Comparison of ENCODE assay signal across 30 mouse cellular contexts in genomic region chr2:112430403-112430802, GRCm38 (mm10). TPM values are rescaled to one million over a fixed set of nuclear protein-coding genes. Genes with fewer than 3 reads are reported as not detected.
A peak's percentile ranks its signal among the peaks of the same experiment; 100 is the strongest.
DNase-seq lines count a peak whose midpoint lies in the region; ATAC-seq and TF ChIP-seq lines count a peak whose summit lies in the region.
"Had no signal": no experiment of that assay in that cellular context is flagged by ENCODE, and none has a peak within 500 bp of the region (broad histone marks: within the 10 kb centered on the region; RNA-seq: fewer than 3 reads in every experiment).

No protein-coding gene starts in this region.

- no peak overlapping the region for H3K4me2 ChIP-seq in limb, embryonic 14.5 days (replicated peaks; ENCODE audit: low read depth, low read length, severe bottlenecking)
- H3K4me2 ChIP-seq: embryonic facial prominence, embryonic 13.5 days; heart, embryonic 13.5 days; hindbrain, embryonic 12.5 days; hindbrain, embryonic 15.5 days had no signal

- no peaks in the 10 kb centered on the region for H3K79me3 ChIP-seq in C2C12 (ENCODE audit: low read depth)

- H3K9ac ChIP-seq in limb, embryonic 14.5 days (ENCODE audit: low read depth, low read length, severe bottlenecking) = no peak overlapping the region
- H3K9ac ChIP-seq: embryonic facial prominence, embryonic 13.5 days; forebrain, postnatal 0 days; heart, embryonic 13.5 days; hindbrain, embryonic 12.5 days; hindbrain, embryonic 15.5 days had no signal

- no peaks in the 10 kb centered on the region for H3K36me3 ChIP-seq in kidney, adult 2 months (ENCODE audit: control insufficient read depth, insufficient read depth, low read length)
- no peaks in the 10 kb centered on the region for H3K36me3 ChIP-seq in C2C12 (ENCODE audit: control insufficient read depth, insufficient read depth)
- no peaks in the 10 kb centered on the region for H3K36me3 ChIP-seq in G1E (replicated peaks)
- H3K36me3 ChIP-seq in limb, embryonic 14.5 days (ENCODE audit: control insufficient read depth, insufficient read depth, low read length) = no peaks in the 10 kb centered on the region
- H3K36me3 ChIP-seq: embryonic facial prominence, embryonic 13.5 days; heart, embryonic 10.5 days; heart, embryonic 13.5 days; hindbrain, embryonic 12.5 days; hindbrain, embryonic 15.5 days had no signal

- H3K4me1 ChIP-seq in kidney, adult 2 months (ENCODE audit: control insufficient read depth, insufficient read depth, low read length) = no peaks in the 10 kb centered on the region
- peaks cover 11% of the 10 kb centered on the region for H3K4me1 ChIP-seq in G1E (ENCODE audit: insufficient read depth, low read depth, low read length)
- H3K4me1 ChIP-seq in limb, embryonic 14.5 days (ENCODE audit: control insufficient read depth, insufficient read depth, low read length) = no peaks in the 10 kb centered on the region
- H3K4me1 ChIP-seq: embryonic facial prominence, embryonic 13.5 days; heart, embryonic 10.5 days; heart, embryonic 13.5 days; hindbrain, embryonic 12.5 days; hindbrain, embryonic 15.5 days had no signal

- 25% methylated on average over 5 of the region's 5 CpGs for WGBS in kidney, adult 2 months
- WGBS in limb, embryonic 14.5 days = 66% methylated on average over 5 of the region's 5 CpGs

- TF ChIP-seq POLR2A in kidney, adult 2 months (IDR thresholded peaks at IDR 0.05; ENCODE audit: low read depth, low read length) = no peak
- no peak for TF ChIP-seq POLR2A in limb, embryonic 14.5 days (IDR thresholded peaks at IDR 0.05; ENCODE audit: borderline replicate concordance, extremely low read depth, insufficient read depth, insufficient read length)

- H3K4me3 ChIP-seq in kidney, adult 2 months (ENCODE audit: insufficient read depth, low read depth, low read length) = no peak overlapping the region
- H3K4me3 ChIP-seq in C2C12 (ENCODE audit: insufficient read depth, poor library complexity, severe bottlenecking) (no peak overlapping the region), G1E (ENCODE audit: low read depth, low read length) (no peak overlapping the region)
- no peak overlapping the region for H3K4me3 ChIP-seq in limb, embryonic 14.5 days (replicated peaks; ENCODE audit: low read length)
- H3K4me3 ChIP-seq: embryonic facial prominence, embryonic 13.5 days; heart, adult 2 months; heart, embryonic 10.5 days; heart, embryonic 13.5 days; hindbrain, embryonic 12.5 days; hindbrain, embryonic 15.5 days had no signal

- H3K79me2 ChIP-seq in C2C12 (ENCODE audit: control insufficient read depth, insufficient read depth) = no peaks in the 10 kb centered on the region

- DNase-seq in kidney, adult 2 months = peak; percentile 3
- DNase-seq in kidney, postnatal 25 days = no peak
- no peak for DNase-seq in G1E (ENCODE audit: low spot score)
- DNase-seq in limb, embryonic 14.5 days (ENCODE audit: low spot score) = no peak
- DNase-seq in thymus, postnatal 10 days (ENCODE audit: low spot score in 2 of 2) = no peak
- no peak for DNase-seq in cerebellum, adult 11 months
- DNase-seq: adrenal gland, postnatal 10 days; cerebellum, adult 18-20 months; cerebellum, adult 9-10 months; cerebellum, postnatal 14 days; forebrain, postnatal 0 days; gastrocnemius, postnatal 25 days; heart, adult 2 months had no signal

- ATAC-seq in G1E (ENCODE audit: extremely low read depth, insufficient number of reproducible peaks, low FRiP score, poor library complexity, severe bottlenecking) = 0 out of 2 replicates have a peak, but pooled peaks have one; percentile 12
- ATAC-seq in limb, embryonic 14.5 days (ENCODE audit: low FRiP score, low read depth) = peak; percentile 57
- ATAC-seq: forebrain, embryonic 14.5 days; forebrain, postnatal 0 days; intestine, postnatal 0 days; Patski had no signal

- no peak overlapping the region for H3ac ChIP-seq in C2C12 (ENCODE audit: control insufficient read depth, insufficient read length, low read depth)

- H3K9me3 ChIP-seq in G1E (replicated peaks) = no peaks in the 10 kb centered on the region
- no peaks in the 10 kb centered on the region for H3K9me3 ChIP-seq in limb, embryonic 14.5 days (ENCODE audit: control insufficient read depth, low read length)
- H3K9me3 ChIP-seq: embryonic facial prominence, embryonic 13.5 days; heart, embryonic 10.5 days; heart, embryonic 13.5 days; hindbrain, embryonic 12.5 days; hindbrain, embryonic 15.5 days had no signal

- H3K27ac ChIP-seq in kidney, adult 2 months (ENCODE audit: insufficient read depth, low read depth, low read length) = no peak overlapping the region
- H3K27ac ChIP-seq in limb, embryonic 14.5 days (replicated peaks; ENCODE audit: low read depth, low read length) = no peak overlapping the region
- H3K27ac ChIP-seq: embryonic facial prominence, embryonic 13.5 days; heart, adult 2 months; heart, embryonic 10.5 days; heart, embryonic 13.5 days; hindbrain, embryonic 12.5 days; hindbrain, embryonic 15.5 days had no signal

- no peak for TF ChIP-seq CTCF in kidney, adult 2 months (conservative IDR thresholded peaks at IDR 0.05; ENCODE audit: insufficient read depth, insufficient read length, low read depth, low read length)
- TF ChIP-seq CTCF in C2C12 (IDR thresholded peaks at IDR 0.05; ENCODE audit: control insufficient read depth, insufficient read depth, insufficient read length) = no peak
- TF ChIP-seq CTCF in G1E (IDR thresholded peaks at IDR 0.05; ENCODE audit: low read depth, low read length) = no peak

- no peaks in the 10 kb centered on the region for H3K27me3 ChIP-seq in kidney, adult 2 months (replicated peaks; ENCODE audit: control insufficient read depth, insufficient read depth, low read length)
- H3K27me3 ChIP-seq in C2C12 (ENCODE audit: control insufficient read depth, insufficient read depth, insufficient read length) (no peaks in the 10 kb centered on the region), G1E (ENCODE audit: insufficient read depth, low read length) (no peaks in the 10 kb centered on the region)
- H3K27me3 ChIP-seq in limb, embryonic 14.5 days (ENCODE audit: control insufficient read depth, insufficient read depth, low read length) = no peaks in the 10 kb centered on the region
- H3K27me3 ChIP-seq: embryonic facial prominence, embryonic 13.5 days; heart, embryonic 13.5 days; hindbrain, embryonic 12.5 days; hindbrain, embryonic 15.5 days; Patski had no signal

TF ChIP-seq in C2C12, 6 proteins besides CTCF, POLR2A, EP300 and RAD21:
- peak; percentile 79 for TF ChIP-seq MYOD1 (IDR thresholded peaks at IDR 0.05; ENCODE audit: control insufficient read depth, insufficient read length, low read depth)
- TF ChIP-seq FOSL1 (IDR thresholded peaks at IDR 0.05; ENCODE audit: insufficient read depth, low read length, poor library complexity, severe bottlenecking) = no peak
- no peak for TF ChIP-seq CEBPB (IDR thresholded peaks at IDR 0.05; ENCODE audit: low read depth)
- no peak for TF ChIP-seq MYOG (IDR thresholded peaks at IDR 0.05; ENCODE audit: control insufficient read depth, extremely low read depth, insufficient read length)
- TF ChIP-seq USF1 (IDR thresholded peaks at IDR 0.05; ENCODE audit: low read depth) = peak; percentile 79
- no peak for TF ChIP-seq MAX (IDR thresholded peaks at IDR 0.05)

RNA-seq across cellular contexts. Expression of gene Emc7, which starts 24.4 kb away (rescaled TPM):
- 12.1 and 14.5 TPM in 2 replicates for polyA plus RNA-seq in kidney, adult 2 months (2012; rRNA removed)
- 15.0 TPM for polyA plus RNA-seq in C2C12 (2012; fragmentation: generic; extraction: Trizol)
- total RNA-seq in G1E (2014; fragmentation: Nextera tagmentation) = 14.4 and 15.0 TPM in 2 replicates
- total RNA-seq in G1E (2017) = 9.7 and 11.9 TPM in 2 replicates
- 1.1 and 1.8 TPM in 2 replicates for polyA plus RNA-seq in G1E (2012)
- 9.2 and 11.7 TPM in 2 replicates for polyA plus RNA-seq in limb, embryonic 14.5 days (2012; rRNA removed)
- 18.3 and 18.4 TPM in 2 replicates for polyA plus RNA-seq in limb, embryonic 14.5 days (2014; fragmentation: Nextera tagmentation; extraction: Ambion mirVana)

RNA-seq across cellular contexts. Expression of gene Chrm5, which starts 50.2 kb away (rescaled TPM):
- polyA plus RNA-seq in kidney, adult 2 months (2012; rRNA removed) = not detected in 2 replicates
- polyA plus RNA-seq in C2C12 (2012; fragmentation: generic; extraction: Trizol) = not detected
- not detected in 2 replicates for total RNA-seq in G1E (2014; fragmentation: Nextera tagmentation)
- not detected in 2 replicates for total RNA-seq in G1E (2017)
- polyA plus RNA-seq in G1E (2012) = not detected in 2 replicates
- 0.08 TPM in 1 of 2 replicates, not detected in the other for polyA plus RNA-seq in limb, embryonic 14.5 days (2012; rRNA removed)
- polyA plus RNA-seq in limb, embryonic 14.5 days (2014; fragmentation: Nextera tagmentation; extraction: Ambion mirVana) = not detected in 2 replicates
- total RNA-seq: adrenal gland, adult 18-20 months; adrenal gland, postnatal 10 days; ES-E14; gastrocnemius, adult 8-10 months; gastrocnemius, postnatal 25 days; heart, adult 2 months; heart, postnatal 25 days; hematopoietic stem cell, adult 5-6 weeks had no signal
- polyA plus RNA-seq: embryonic facial prominence, embryonic 13.5 days; gonadal fat pad, adult 2 months; heart, adult 2 months; heart, embryonic 10.5 days; heart, embryonic 13.5 days; heart, embryonic 16.5 days; intestine, embryonic 14.5 days; intestine, postnatal 0 days; Patski had no signal

RNA-seq across cellular contexts. Expression of gene Katnbl1, which starts 51.4 kb away (rescaled TPM):
- 1.5 and 2.4 TPM in 2 replicates for polyA plus RNA-seq in kidney, adult 2 months (2012; rRNA removed)
- polyA plus RNA-seq in C2C12 (2012; fragmentation: generic; extraction: Trizol) (13.3 TPM), G1E (2012) (4.5 and 6.8 TPM in 2 replicates)
- total RNA-seq in G1E (2014; fragmentation: Nextera tagmentation) (34.2 and 44.3 TPM in 2 replicates), G1E (2017) (28.2 and 28.4 TPM in 2 replicates)
- 19.8 and 21.2 TPM in 2 replicates for polyA plus RNA-seq in limb, embryonic 14.5 days (2012; rRNA removed)
- 50.1 and 50.2 TPM in 2 replicates for polyA plus RNA-seq in limb, embryonic 14.5 days (2014; fragmentation: Nextera tagmentation; extraction: Ambion mirVana)
